Mouse (Mus musculus) heart, adult 18-20 months (tissue): ENCODE results near the gene Rab5if. TPM values are rescaled to one million over a fixed set of nuclear protein-coding genes. Genes with fewer than 3 reads are reported as not detected.
"Not testable (repeated sequence)": the region's sequence is repeated elsewhere in the genome, so short reads cannot be mapped to it uniquely, and the experiment has no call there.

ENCODE experiments used
- DNase-seq, 2 experiments: peaks; one replicate each; pipeline ENCODE4 v3.0.0; 2021 to 2022; ENCODE audit warnings: mixed read lengths in 1 of 2
- total RNA-seq, 2 experiments: library from RNA; stranded (reverse); gene quantifications; 2 replicates each; pipeline ENCODE4 v1.2.3; 2021

The Rab5if gene
- total RNA-seq, 2 experiments from 2014 or later = 110 to 113 TPM

DNA sequence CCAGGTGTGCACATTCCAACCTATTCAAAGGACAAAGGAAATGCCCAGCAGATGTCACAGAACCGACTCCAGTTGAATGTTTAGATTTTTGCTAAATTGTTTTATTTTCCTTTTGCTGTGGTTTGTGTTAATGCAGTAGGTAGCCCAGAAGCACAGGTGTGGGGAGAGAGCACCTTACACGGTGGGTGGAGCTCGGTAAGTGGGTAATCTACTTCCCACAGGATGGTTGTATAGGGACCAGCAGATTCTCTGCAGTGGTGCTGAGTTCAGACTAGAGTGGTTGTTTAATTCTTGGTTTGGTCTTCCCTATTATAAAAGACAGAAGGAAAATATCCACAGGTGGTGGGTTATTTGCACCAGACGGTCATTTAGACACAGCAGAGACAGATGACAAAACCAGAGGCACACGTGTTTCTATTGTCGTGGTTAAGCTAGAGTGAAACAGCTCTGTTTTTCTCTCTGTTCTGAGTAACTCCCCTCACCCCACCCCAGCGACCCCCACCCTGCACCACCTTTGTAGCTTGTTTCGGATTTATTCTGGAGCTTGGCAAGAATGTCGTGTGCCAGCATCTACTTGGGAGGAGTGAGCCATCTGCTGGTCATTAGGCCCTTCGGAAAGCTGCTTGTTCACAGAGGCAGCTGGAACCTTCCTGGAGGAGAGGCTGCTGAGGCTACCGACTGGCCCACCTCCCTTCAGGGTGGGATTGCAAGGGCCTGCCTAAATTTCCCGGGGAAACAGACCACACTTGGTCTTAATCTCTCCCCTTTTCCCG is 8.7 kb upstream of the Rab5if start:
- peak; percentile 27 to 42 for DNase-seq

DNA sequence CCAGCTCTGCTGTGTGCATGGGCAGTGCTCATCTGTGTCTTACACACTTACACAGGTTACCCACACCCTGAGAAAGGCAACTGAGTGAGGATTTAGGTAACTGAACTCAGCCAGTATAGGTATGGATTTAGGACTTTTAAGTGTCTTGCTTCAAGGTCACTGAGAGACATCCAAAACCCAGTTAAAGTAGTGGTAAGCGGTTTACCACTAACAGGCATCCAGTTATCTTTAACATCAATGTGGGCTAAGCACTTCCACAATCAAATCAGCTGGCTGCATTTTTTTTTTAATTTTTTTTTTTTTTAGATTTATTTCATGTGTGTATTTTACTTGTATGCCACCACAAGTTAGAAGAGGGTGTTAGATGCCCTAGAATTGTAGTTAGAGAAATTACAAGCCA is 6.6 kb upstream of the Rab5if start:
- no peak for DNase-seq

DNA sequence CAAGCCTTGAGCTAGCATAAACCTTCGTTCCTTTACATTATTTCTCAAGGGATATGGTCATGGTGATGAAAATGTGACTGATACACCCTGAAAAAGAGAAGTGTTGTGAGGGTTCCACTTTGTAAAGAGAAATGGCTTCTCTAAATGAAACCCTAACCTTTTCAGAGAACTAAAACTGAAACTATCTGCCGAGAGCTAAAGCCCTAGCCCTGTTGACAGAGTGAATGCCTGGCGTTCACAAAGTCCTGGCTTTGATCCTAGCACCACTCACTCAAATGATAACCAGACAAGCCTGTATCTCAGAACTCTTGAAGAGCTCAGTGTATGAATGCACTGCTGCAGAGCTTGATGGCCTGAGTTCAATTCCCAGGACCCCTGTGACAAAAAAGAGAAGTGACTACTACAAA is 5.5 kb upstream of the Rab5if start:
- DNase-seq = peak in 1 of 2 experiments; percentile 23

DNA sequence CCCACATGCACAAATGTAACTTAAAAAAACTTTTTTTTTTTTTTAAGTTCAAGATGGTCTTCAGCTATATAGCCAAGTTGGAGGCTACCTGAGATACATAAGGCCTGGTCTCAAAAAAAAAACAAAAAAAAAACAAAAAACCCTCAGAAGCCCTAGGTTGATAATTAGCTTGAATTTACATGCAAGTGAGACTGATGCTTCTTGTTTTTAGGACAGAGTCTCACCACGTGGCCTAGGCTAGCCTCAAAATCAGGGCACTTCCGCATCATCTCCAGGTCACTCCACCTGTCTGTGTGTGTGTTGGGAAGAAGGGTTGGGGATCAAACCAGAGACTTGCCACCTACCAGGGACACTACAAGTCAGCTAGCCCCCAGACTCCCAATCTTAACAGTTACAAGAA is 5.1 kb upstream of the Rab5if start, which contains the start of gene 4930518I15Rik:
4930518I15Rik (minus strand) TSS at position 112 of the 400 bp plus-strand sequence.
- DNase-seq = no peak

DNA sequence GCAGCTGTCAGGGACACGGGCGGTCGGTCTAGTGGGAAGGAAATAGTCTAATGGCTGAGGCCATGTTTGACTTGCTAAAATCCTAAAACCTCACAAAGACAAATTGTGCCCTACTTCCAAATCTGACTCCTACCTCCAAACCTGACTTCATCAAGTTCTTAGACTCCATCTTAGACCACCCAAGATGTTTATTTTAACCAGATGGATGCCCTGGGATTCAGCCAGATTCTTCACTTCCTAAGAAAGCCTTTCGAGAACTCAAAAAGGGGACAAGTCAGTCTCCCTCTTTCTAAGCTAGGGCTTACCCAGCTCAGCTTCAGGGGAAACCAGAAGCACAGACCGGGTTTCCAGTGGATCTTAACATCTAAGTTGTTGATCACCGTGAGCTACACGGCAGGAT is 4.3 kb upstream of the Rab5if start:
- no peak for DNase-seq

DNA sequence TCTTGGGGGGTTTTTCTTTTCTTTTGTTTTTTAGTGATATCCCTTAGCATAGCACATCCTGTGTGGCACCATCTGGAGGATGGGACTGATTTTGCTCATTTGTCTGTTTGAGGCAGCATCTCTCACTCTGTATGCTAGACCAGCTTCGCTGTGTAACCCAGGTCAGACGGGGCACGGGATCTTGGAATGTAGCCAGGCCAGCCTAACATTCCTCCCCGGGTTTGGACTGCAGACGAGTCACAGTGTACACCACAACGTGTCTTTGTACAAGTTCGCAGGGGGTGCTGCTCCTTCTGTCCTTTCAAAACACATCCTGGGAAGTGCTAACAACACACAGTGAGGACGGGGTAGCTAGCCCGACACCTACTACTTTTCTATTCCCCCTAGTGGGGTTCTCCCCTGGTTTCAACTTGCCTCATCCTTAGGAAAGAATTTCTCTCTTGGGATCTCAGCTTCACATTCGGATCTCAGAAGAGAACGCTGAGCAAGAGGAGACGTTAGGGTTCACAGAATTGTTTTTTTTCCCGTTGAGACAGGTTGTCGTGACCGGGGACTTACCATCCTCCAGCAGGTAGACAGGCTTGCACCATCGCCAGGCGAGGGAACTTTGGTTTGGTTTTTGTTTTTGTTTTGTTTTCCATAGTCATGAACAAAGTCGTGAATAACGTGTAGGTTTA is 749 bp upstream of the Rab5if start:
- peak in 1 of 2 experiments; percentile 47 for DNase-seq

DNA sequence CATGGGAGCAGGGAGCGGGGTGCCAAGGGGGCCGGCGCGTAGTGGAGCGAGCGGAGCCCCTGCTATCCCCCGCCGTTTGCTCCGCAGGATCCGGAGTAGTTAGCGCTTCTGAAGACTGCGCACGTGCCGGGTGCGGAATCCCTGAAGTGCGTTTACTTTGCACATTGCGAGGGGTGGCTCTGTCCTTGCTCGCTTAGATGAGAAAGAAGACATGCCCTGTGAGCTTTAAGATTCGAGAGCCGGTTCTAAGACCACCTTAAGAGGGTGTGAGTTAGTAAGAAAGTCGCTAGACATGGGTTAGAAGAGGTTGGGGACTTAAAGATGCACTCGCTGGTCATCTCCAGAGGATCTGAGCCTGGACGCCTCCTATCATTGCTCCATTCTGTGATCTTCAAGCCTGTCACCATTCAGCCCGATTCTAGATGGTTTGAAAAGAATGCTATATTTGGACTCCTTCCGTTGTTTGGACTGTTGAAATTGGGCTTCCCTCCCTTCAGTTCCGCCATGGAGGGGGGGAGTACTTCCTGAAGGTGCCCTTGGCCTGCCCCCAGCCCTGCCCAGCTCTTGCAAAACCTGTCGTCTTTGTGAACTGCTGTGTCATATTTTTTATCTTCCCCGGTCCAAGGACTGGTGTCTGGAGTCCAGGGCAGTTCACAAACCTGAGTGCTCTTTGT is 696 bp downstream of the Rab5if start:
- DNase-seq = peak; percentile 57 to 67

DNA sequence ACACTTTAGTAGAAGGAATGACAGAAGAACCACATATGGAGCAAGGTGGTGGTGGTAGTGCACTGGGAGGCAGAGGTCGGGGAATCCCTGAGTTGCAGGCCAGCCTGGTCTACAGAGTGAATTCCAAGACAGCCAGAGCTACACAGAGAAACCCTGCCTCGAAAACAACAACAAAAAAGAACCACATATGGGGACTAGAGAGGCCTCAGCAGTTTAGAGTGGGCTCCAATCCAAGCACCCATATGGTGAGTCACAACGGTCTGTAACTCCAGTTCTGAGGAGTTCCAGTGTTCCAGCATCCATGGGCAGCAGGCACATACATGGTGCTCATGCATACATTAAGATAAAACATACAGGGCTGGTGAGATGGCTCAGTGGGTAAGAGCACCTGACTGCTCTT is 1.6 kb downstream of the Rab5if start:
- no peak for DNase-seq

DNA sequence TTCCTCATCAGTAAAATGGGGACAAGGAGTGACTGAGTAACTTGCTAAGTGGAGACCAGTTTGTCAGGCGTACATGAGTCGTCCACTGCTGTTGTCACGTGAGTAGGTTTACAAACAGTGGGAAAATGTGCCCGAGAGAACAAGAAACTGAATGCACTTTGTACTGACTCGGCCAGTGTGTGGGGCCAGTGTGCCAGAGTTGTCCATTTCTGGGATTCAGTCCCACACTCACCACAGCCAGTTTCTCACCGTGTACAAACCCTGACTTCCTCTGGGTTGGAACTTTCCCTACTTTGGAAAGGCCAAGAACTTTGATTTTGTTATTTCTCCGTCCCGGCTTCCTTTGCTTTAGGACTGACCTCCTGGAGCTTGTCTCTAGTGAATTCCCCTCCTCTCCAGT is 6.1 kb downstream of the Rab5if start:
- DNase-seq = peak; percentile 18 to 56

DNA sequence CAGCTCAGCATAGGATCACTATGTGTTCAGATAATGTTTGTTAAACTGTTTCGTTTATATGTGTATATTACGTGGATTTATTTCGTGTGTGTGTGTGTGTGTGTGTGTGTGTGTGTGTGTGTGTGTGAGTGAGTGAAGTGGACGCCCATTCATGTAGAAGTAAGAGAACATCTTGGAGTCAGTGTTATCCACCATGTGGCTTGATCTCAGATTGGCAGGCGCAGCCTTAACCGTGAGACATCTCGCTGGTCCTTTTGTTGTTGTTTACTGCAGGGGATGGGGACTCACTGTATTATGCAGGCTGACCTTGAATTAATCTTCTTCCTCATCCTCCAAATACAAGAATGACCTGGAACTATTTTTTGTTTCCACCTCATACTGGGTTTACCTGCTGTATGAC is 6.6 kb downstream of the Rab5if start:
- no peak for DNase-seq

DNA sequence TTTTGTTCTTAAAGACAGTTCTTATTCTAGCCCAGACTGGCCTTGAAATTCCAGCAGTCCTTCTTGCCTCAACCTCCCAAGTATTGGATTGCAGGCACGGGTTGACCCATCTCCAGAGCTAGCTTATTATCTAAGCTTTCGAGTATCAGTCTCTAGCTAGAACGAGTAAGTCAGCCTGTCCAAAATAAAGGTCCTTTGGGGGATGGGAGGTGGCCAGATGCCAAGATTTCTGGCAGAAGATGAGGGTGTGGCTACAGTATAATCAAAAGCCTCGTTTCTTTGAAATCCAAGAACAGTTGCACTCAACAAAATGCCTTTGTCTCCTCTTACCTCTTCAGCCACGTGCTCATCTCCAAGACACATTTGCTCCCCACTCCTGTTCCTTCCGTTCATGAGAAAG is 7.6 kb downstream of the Rab5if start:
- DNase-seq = peak; percentile 62 to 68

DNA sequence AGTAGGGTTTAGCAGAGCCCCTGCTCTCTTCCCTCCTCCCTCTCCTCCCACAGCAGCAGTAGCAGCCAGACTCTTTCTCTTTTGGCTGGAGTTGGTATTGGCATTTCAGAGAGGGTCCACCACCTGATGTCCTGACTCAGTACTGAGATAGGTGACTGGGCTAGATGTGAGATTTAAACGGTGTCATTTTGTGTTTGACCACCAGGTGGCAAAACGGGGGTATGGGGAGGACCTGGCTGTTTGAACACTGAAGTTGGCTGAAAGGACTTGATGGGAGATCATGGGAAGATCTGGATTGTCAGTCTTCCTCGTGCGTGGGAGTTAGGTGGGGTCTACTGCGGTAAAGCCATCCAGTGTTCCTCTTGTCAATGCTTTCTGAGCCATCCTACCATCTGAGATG is 10.7 kb downstream of the Rab5if start:
- DNase-seq = peak; percentile 48 to 70

DNA sequence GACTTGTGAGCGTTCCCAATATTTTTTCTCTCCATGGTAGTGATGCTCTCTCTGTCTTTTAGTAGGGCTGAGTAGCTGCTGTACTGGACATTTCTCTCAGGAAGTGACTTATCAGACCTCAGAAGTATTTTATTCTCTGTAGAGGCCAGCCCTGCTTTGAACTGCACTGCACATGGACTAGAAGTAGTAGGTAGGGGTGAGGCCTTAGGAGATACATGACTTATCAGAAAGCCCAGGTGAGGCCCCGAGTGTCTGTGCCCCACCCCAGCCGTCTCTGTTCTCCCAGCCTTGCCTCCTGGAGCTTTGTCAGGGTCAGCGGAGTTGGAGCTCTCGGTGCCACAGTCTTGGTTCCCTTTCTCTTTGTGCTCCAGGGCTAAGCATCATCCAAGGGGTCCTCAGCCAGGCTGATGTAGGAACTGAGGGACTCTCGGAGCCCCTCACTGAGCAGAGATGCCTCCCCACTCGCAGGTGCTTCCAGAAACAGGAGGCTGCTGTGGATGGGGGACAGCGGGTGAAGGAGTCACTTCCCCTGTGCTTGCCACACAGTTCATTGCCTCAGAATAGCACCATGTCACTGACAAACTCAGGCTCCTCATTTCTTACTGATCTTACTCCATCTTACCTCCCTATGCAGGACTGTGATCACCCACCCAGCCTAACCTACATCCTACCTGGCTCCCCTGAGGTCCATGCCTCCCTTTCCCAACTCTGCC is 11.3 kb downstream of the Rab5if start:
- DNase-seq = no peak

DNA sequence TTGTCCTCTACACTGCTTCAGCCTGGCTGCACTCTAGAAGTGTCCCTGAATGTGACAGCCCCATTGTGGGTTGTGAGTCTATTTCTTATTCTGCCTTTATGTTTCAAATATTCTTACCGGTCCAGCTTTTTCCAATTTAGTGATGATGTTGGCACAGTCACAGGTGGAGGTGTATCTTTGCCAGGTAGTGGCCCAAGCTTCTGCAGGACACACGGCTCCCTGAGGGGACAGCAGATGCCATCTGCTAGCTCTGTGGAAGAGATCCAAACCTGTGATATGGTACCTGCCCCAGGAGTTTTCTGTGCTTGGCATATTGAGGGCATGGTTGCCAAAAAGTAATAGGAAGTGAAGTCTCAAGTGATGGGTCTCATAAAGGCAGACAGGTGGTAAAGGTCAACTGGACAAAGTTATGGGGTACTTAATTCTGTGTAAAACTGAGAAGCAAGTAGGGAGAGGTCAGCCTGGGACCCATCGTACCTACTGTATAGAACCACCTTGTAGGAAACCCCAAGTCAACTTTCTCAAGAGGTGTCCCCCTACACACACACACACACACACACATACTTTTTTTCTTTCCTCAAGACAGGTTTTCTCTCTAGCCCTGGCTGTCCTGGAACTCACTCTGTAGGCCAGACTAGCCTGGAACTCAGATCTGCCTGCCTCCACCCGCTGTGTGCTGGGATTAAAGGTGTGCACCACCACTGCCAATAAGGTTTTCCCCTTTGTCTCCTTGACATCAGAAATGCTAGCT is 12.0 kb downstream of the Rab5if start:
- DNase-seq = no peak

DNA sequence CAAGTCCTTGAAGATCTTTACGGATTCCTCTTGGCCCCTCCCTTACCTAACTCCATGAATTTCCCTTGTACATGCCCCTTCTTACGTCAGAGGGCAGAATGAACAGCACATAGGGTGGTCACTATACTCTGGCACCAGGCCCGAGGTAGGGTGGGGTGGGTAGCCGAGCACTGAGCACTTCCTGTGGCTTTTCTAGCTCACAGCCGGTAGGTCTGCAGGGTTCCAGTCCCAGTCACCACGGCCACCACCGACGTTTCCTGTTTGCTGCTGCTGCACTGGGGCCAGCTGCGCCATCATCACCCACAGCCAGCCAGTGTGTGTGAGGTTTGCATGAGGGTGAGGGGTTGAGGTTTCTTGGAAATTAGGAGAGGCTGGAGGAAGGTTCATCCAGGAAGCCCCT is 14.8 kb downstream of the Rab5if start:
- DNase-seq = peak in 1 of 2 experiments; percentile 23

DNA sequence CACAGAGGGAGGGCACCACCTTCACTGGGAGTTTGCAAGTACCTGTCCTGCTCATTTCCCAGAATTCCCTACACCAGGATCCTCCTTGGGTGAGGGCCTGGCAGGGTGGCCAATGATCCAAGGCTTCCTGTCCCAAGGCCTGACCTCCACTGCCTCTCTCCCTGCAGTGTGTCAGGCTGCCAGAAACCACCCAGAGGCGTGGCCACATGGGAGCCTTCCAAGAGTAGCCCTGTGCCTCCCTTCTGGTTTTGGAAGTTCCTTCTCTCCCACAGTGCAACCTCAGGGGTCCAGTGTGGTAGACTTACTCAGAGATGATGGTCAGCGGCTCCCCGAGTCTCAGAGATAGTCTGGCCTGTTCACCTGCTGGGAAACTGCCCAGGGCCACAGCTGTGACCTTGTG is 16.6 kb downstream of the Rab5if start:
- peak in 1 of 2 experiments; percentile 45 for DNase-seq

DNA sequence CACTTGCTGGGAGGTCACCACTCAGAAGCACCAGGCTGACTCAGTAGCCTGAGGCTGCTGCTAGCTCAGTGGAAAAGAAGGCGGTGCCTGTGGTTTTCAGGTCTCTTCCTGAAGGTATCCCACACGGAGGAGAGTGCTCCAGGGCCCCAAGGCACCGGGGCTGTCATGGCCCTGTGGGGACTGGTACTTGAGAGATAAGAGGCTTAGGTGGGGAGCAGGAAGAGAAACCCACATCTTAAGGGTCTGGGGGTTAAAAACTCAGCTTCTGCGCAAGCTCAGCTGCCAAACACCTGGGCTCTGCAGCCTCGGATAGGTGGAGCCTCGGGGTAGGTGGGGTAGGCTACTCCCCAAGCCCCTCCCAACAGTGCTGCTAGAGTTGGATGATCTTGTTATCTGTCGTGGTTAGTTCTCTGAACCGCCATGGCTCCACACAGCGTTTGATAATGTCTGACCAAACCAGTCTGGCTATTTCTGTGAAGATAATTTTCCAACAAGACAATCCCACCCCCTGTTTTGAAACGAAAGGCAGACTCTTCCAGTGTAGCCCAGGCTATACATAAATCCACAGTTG is 19.6 kb downstream of the Rab5if start:
- DNase-seq = no peak

DNA sequence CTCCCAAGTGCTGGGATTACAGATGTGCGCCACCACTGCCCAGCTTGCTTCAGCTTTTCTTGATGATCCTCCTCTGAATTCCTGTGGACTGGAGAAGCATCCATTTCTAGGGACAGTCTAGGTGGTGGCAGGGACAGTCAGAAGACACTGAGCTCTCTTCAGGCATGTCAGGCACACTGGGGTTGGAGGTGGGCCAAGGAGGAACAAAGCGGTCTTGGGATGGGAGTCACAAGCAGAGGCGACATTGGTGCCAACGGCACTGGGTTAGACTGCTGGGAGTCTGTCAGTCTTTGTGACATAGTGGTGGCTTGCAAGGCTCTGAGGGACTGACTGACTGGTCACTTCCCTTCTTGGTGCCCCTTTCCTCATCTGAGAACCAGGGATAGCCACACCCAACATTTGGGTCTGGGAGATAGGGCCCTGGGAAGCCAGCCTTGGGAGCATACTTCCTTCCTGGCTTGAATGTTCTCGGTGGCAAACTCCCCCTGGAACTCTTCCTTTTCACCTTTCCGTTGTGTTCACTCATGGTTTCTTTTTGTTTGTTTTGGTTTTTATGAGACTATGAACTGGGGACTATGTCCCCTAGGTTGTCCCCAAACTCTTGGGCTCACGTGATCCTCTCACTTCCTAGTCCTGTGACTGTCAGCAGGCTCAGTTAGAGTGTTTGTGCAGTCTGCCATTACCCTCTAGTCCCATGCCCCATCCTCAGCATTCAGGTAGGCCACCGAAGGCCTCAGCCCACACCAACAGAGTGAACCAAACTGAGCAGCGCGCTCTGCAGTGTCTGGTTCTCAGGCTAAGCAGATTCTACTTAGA is 21.7 kb downstream of the Rab5if start:
- DNase-seq = no peak

DNA sequence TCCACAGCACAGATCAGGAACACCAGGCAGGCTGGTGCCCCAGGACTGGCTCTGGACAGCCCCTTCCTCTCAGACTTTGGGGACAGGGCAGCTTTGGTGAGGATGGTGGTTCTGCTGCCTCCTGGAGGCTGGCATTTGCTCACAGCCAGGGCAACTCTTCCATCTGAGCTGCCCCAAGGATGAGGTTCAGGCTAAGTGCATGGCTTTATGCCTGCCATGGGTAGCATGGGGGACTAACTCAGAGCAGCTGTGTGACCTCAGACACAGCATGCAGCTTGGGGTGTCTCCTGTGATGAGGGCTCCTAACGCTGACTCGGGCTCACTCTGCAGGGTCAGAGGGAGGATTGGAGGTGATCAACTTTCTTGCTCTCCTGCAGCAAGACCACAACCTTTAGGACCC is 22.7 kb downstream of the Rab5if start:
- not testable (repeated sequence) for DNase-seq

DNA sequence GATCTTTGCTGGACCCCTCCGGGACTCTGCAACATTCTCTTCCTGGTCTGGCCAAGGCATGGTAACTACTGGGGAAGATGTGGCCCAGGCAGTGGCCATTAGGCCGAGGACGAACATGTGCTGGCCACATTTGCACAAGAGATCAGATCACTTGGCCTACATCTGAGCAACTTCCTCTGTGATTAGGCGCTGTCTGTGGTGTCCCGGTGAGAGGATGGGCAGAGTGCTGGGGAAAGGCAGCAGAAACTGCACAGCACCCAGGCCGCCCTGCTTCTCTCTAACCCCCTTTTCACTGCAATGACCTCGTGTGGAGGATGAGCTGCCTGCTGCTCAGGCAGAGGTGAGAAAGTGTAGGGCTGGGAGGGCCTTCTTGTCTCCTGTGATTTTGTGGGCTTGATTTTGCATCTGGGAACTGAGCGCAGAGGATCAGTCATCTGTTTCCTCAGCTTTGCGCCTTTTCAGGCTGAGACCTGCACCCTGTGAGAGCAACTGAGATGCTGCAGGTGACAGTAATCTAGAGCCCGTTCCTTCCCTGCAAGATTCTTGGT is 23.2 kb downstream of the Rab5if start:
- no peak for DNase-seq
